Mouse (Mus musculus) mouse embryonic stem cell (cell line): ENCODE measurements around the gene Vash1.

Source experiments
- in situ Hi-C, 2 experiments: fragments of 300-500 bp; cut with MboI; formaldehyde crosslinking; loops; 1 replicate in 1 of 2; 3 replicates in 1 of 2; pipeline ENCODE4 v1.14.3; 2019 to 2020; ENCODE audit warnings: low sequenced_read_pairs in 2 of 2, low pct_unique_long_range_greater_than_20kb in 1 of 2, mixed read lengths in 1 of 2; ENCODE audit not compliant: unreplicated experiment in 1 of 2

The Vash1 gene

DNA sequence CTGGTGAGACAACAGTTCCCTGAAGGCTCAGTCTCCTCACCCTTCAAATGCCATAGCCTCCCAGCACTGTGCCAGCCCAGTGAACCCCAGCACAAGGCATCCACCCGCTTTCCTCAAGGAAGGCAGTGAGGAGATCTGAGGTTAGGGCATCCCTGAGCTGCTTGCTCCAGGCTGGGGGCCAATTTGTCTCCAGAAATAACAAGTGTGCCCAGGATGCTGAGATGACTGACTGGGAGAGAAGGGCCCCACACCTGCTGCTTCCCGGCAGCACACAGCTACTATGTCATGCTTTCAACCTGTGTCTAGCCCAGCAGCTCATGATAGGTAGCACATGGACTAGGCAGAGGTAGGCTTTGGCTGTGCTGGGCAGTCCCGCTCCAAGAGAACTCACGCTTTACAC lies 23.0 kb downstream of the Vash1 start:
- in situ Hi-C loops: no loop called here

DNA sequence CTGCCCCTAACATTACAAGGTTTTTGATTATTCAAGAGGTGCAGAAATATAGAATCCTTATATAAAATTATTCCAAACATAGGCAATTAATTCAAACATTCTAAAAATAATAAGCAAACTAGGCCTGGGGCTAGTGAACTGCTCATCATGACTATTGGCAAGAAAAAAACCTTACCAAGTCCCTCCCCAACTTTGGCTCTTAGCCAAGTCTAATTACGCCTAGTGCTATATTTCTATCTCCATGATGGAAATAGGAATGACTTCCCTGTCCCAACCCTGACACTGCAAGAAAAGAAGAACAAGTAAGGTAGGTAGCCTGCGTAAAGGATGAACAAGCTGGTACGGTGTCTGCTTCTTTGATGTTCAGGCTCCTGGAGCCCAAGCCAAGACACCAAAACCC lies 24.2 kb downstream of the Vash1 start:
- in situ Hi-C loops: no loop called here

DNA sequence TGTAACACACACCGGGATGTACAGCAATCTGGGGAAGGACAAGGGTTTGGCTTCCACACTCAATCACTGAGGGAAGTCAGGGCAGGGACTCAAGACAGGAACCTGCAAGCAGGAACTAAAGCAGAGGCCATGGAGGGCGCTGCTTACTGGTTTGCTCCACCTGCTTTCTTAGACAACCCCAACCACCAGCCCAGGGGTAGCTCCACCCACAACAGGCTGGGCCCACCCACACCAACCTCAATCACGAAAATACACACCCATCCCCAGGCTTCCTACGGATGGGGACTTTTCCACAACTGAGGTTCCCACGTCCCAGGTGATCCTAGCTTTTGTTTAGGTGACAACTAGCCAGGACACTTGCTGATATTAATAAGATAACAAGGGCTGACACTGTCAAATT lies 27.3 kb downstream of the Vash1 start:
- in situ Hi-C loops: no loop called here

DNA sequence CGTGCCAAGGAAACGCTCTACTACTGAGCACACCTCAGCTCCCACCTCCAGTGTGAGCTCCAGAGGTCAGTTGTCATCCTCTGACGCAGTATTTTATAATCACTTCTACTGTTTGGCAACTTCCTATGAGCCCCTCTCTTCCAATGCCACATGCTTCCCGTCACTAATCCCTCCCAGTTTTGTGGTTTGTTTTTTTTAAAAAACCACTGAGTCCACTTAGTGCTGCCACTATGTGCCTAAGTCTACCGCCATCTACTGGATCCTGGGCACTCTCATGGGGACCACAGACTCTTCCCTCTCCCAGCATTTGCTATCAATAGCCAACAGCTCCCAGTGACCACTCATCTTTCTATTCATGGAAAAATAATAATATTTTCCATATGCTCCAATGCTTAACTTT lies 35.5 kb downstream of the Vash1 start:
- in situ Hi-C loops: no loop called here

DNA sequence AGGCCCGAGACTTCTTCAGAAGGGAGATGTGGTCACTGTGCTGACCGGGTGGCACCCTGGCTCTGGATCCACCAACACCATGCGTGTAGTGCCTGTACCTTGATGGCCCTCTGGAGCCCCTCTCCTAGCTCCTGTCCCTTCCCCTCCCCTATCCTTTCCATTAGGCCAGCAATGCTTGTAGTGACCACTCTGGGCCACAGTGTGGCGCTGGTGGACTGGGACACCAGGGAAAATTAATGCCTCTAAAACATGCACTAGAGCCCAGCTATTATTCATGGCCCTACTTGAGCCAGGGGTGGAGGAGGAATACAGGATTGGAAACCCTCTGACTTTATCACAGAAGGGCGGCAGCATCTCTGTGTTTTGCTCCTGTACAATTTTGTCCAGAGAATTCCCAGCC lies 36.9 kb downstream of the Vash1 start:
- in situ Hi-C loops: no loop called here

DNA sequence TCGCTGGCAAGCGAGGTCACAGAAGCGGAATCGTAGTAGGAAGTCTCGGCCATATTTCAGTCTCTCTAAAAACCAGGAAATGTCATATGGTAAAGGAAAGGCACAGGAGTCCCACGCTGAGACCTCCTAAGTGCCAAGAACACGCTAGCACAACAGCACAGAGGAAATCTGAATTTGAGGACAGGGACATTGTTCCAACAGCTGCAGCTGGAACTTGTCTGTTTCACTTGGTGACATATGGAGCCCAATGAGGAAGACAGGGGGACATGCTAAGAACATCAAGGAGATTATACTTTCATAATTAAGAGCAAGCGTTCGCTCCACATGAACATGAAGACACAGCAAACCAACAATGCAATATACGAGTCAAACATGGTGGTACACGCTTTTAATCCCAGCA lies 38.5 kb downstream of the Vash1 start:
- in situ Hi-C loops: no loop called here

DNA sequence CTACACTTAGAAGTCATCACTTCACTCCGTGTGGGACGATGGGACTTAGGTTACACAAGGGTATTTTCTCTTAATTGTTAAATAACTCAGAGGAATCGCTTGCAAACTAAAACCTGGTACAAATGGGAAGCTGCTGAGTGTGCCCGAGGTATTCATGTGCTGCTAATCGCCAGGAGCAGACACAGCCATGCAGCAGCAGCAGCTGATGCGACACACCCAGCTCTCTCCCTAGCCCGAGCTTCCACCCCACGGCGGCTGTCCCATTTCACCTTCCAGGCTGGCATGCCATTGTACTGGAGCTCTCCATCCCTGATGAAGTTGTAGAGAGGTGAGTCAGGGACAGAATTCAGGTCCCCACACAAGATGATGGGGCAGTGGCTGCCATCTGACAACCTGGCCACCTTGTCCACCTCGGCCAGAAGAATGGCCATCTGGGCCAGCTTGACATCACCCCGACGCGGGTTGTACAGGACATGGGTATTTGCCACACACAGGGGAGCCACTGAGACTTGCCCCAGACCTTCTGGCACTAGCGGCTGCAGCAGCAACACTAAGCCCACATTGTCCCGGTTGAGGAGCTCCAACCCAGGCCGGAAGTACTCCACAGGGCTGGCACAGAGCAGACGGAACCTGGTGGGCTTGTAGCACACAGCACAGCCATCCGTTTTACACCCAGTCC lies 41.6 kb downstream of the Vash1 start:
- in situ Hi-C loops: no loop called here

DNA sequence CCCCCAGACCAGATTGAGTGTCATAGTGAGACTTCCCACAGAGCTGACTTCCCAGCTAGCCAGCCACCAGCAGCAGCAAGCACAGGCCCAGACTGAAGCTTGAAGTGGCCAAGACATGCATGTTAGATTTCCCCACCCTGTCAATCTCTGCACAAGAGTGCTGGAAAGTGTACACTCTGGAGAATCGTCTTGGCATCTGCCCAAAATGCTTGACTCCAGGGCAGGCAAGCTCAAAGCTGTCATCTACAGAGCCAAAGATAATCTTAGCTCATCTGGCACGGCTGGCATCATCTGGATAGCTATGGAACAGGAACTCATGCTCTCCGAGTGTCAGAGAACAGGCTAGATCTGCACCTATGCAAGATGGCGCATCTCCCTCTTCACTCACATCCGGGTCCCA lies 43.0 kb downstream of the Vash1 start:
- in situ Hi-C loops: no loop called here

DNA sequence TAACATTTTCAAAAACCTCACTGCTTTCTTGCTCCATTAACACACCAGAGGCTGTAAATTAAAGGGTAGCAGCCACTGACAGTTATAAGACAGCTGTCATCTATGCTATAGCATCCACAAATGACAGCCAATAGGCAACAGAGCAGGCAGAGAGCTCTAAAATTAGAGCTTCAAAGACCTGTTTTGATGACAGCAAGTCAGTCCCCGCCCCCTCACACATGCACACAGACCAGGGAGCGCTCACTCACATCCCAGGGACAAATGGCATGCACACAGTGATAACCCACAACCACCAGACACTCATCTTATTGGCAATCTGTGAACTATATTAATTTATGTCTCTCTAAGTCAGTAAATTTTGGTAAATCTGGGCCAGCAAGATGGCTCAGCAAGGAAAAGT lies 45.8 kb downstream of the Vash1 start:
- in situ Hi-C loops: no loop called here

DNA sequence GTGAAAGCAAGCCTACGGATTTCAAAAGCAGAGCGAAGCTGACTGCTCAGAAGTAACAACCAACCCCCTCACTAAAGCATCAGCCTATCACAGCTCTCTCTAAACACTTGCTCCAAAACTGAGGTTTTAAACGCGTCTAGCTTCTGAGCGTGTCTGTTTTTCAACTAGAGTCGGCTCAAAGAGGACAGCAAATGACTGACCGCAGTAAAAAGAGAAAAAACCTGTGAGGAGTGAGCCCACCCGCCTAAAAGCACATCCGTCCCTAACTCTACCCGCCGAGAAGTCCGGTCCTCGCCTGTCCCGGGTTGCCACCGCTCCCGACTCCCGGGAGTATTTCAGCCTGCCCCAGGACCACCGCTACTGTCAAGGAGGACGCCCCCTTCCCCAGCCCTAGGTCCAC lies 47.2 kb downstream of the Vash1 start:
- in situ Hi-C loops: no loop called here

DNA sequence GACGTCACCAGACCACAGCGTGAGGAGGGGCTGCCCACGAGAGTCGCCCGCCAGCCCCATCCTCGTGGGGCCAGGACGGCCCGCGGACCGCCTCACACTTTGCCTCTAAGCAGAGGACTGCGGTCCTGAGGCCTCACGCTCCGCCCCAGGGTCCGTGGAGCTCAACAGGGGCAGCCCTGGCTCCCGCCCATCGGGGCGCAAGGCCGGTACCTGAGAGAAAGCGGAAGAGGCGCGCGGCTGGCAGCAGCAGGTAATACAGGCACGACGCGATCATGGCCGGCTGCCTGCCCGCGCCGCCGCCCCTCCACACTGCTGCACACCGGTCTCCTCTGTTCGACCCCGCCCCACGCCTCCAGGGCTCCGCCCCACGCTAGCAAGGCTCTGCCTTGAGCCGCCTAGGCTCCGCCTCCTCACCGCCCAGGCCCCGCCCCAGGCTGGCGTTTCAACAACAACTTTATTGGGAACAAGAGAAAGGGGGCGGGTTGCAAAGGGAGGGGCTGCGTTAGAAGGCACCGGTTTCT lies 47.7 kb downstream of the Vash1 start, which contains the start of gene Angel1:
Gene Angel1 (minus strand): TSS at position 341 of the 521 bp plus-strand sequence.
- in situ Hi-C loops: no loop called here

DNA sequence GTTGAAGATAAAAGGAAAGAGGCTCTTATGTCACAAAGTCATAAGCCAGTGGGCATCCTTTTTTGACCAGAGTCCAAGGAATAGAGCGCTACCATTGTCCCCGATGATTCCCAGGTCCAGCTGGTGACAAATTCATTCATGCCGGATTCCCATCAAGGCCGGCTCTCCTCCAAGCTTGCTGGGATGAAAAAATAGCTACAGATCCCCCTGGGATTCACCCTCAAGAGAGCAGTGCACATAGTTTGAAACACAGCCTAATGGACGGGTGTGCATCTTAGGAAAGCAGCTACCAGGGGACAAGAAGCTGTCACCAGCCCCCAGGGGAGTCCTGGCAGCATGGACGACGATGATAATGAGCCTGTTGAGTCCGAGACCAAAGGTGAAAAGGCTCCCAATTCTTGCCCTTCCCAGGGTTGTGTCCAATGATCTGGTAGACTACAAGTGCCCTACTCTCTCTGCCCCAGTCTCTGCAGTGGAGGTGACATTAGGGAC lies 55.9 kb downstream of the Vash1 start, which contains the start of gene Lrrc74a:
Gene Lrrc74a (plus strand): TSS at position 51 of the 492 bp plus-strand sequence.
- in situ Hi-C loops: no loop called here
